Mouse (Mus musculus) layer of hippocampus, adult 18-20 months (tissue): ENCODE measurements around the gene Adamts3. TPM values are rescaled to one million over a fixed set of nuclear protein-coding genes. Genes with fewer than 3 reads are reported as not detected.

ENCODE experiments used
- DNase-seq, 2 experiments: peaks; one replicate each; pipeline ENCODE4 v3.0.0; 2022; ENCODE audit warnings: low spot score in 2 of 2
- total RNA-seq, 2 experiments: library from RNA; stranded (reverse); gene quantifications; 2 replicates each; pipeline ENCODE4 v1.2.3; 2021

Adamts3 gene
- total RNA-seq, 2 experiments from 2014 or later = 18.9 to 20.1 TPM

DNA sequence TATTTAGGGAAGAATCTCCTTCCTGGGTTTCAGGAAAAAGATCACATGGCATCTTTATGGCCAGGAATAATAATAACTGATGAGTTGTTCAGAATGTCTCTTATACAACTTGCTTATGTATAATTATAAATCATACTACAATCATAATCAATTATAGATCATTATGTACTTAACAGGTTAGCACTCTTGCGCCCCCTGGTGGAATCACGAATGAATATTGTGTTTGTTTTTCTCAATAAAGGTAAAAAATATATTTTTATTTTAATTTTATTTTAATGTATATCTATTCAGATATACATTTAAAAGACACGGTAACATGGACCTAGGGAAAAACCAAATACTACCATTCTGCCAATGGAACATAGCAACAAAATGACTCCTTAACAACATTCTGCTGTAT is 63.6 kb downstream of the Adamts3 start:
- peak in 1 of 2 experiments; percentile 44 for DNase-seq

DNA sequence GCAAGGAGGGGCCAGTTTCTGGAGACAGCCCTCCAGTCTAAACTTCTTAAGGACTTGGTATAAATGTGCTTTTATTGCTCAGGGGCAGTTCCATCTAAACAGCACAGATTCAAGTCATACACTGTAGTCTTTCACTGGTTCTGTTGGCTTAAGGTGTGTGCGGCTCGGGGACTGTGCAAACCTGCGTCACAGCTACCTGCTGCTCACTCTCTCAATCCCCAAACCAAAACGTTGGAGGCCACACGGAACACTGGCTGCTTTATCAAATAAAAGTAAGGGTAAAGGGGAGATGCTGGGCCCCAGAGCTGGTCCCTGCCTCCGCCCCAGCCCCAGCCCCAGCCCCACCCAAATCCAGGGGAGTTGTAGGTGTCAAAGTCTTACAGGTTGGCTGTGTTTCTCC is 66.5 kb downstream of the Adamts3 start:
- no peak for DNase-seq

- DNase-seq = no peak
Measured at GRCm38 (mm10) chr5:89814552-89814951, 68.6 kb downstream of the Adamts3 start.

- peak in 1 of 2 experiments; percentile 25 for DNase-seq
Measured at GRCm38 (mm10) chr5:89800181-89800816, 82.8 kb downstream of the Adamts3 start.

DNA sequence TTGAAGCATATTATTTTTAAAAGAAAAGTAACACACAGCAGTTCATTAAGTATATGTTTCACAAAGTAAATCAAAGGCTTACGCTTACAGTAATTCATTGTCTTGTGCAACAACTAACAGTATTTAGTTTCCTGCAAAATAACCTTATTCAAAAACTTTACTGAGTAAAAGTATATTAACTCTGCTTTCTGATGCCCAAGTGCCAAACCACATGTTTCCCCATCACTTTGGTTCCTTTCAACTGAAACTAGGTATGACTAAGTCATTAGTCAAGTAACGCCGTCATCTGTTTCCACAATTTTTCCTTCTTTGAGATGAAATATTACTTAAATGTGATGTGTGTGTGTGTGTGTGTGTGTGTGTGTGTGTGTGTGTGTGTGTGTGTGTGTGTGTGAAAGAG is 89.4 kb downstream of the Adamts3 start:
- no peak for DNase-seq

DNA sequence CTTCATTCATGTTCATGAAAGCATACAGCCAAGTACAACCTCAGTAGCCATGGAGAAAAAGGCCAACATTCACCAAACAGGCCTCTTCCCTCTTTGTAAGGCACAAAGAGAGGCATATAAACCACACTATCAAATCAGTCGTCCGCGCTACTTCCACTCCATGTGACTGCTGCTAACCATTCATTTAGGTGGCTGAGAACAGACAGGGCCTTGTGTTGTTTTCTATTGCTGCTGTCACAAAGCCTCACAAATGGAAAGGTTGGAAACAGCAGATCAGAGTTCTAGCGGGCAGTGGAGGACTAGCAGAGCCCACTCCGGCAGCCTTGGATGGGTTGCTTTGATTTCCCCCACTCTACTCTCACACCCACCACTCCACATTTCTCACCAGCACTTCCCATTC is 98.5 kb downstream of the Adamts3 start:
- DNase-seq = no peak

DNA sequence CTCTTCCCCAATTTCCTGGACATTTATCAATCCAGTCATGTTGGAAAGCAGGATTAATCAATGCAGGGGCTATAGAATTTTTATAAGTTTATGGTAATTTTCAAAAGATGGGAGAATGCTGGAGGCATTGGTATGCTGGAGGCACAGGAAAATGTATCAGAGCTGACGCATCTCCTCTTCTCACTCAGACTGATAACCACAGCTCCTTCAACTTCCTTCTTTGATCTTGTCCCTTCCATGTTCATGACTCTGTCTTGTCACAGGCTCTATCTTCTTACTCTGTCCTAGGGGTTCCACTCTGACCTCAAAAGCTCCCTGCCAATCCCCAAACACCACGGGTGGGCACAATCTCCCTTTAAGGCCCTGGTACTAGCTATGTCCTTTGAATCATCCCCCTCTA is 103.3 kb downstream of the Adamts3 start:
- DNase-seq = no peak

DNA sequence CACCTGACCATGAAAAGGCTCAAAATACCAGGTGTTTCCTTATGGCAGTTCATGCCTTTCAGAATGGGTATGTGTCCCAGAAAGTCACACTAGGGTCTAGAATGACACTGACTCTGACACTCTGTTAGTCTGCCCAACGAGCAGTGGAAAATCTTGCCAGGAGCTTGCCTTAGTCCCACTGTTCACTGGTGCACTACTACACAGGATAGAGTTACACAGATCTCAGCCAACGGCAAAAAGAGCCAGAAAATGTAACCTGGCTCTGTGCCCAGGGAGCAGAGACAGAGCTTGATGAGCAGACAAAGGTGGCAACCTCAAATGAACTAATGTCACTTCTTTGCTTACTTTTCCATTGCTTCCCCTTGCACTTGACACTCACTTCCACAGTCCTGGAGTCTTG is 104.5 kb downstream of the Adamts3 start:
- no peak for DNase-seq

DNA sequence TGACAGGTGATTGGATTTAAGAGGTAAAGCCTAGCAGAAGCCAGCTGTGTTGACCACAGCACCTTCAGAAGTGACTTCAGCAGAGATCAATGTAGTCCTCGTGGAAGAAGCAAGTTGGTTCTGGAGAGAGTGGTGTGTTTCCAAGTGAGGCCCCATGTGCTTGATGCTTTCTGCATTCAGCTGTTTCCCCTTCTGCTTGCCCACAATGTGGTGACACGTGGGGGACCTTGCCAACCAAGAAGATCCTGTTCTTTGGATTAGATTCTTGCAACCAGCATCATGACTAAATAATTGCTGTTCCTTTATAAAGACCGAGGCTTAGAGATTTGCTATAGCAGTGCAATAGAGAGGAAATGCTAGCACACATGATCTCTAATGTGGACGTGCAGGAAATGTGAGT is 105.7 kb downstream of the Adamts3 start:
- DNase-seq = no peak

DNA sequence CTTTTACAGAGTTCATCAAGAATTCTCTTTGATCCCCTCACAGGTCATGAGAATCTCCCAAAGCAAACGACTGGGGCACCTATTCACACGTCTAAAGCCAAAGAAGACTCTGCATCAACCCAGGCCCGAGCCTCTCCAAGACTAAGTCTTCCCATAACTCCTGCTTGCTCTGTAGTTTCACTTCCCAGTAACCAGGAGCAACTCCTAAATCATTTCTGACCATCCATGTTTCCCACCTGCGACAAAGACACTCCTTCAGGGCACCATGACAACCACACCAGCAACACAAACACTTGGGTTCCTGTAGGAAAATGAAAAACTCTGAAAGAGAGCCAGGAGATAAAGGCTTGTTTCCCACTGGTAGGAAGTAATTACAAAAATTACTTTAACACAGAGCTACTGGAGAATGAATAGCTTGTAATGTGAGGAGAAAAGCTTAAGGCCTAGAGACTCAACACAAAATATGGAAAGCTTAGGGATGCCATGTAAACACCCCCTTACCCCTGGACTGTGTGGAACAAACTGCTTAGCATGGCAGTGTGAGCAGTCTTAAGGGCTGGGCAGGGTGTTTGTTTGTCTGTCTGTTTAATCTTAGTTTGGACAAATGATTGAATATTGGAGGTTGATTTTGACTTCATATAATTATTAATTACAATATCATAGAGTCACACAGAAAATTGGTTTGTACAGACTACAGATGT is 112.3 kb downstream of the Adamts3 start:
- DNase-seq = no peak

DNA sequence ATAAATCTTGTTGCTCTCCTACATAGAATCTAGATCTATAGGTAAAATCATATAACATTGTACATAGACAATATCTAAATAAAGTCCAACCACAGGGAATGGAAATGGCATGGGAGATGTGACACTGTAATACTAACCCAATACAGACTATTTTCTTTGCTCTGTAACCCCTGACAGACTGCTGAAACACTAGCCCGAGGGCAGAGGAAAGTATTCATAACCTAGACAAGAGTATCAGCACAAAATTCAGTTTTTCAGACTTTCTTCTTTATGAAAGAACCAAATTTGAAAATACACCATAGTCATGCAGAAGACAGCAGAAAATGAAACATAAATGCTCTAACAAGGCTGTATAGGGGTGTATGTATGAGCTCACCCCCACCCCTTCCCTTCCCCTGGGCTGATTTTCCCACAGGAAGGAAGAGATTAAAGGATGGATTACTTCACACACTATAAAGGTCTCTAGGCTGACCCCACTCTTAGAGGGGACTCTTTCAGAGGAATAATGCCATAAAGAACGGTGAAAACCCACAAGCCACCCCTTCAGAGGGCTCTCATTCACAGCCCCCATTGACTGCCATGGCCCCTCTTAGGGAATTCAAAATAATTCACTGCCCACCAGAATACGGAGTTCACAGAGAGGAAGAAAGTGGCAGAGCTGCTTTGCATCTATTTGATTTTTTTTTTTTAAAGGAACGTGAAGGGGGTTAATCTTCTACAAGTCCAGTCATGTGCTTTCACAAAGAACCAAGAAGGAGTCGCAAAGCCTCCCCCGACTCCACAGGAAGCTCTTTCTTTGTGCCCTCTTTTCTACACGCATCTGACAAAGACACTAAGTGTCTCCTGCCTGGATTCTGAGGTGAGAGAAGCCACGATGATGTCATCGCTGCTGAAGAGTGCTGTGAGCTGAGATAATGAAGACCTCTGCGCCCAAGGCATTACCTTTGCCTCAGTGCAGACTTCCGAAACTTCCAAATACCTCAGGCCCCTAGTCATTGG is 119.6 kb downstream of the Adamts3 start:
- DNase-seq = no peak

- DNase-seq = no peak
Measured at GRCm38 (mm10) chr5:89760368-89760767, 122.8 kb downstream of the Adamts3 start.

DNA sequence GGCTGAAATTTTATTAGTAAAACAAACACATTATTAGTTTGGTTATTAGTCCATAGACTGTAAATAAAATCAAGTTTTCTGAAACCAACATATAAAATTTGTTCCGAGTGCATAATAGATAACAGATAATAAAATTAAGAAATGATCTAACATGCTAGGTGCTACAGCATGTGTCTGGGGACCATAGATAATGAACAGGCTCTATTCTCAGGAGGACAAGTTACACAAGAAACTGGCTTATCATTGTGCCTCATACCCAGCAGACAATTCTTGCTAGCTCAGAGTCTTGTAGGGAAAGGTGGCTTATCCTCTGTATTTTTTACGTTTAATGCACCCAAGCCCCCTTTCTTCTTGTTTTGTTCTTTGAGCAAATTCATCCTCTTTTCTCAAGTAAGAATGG is 131.3 kb downstream of the Adamts3 start:
- DNase-seq = no peak

DNA sequence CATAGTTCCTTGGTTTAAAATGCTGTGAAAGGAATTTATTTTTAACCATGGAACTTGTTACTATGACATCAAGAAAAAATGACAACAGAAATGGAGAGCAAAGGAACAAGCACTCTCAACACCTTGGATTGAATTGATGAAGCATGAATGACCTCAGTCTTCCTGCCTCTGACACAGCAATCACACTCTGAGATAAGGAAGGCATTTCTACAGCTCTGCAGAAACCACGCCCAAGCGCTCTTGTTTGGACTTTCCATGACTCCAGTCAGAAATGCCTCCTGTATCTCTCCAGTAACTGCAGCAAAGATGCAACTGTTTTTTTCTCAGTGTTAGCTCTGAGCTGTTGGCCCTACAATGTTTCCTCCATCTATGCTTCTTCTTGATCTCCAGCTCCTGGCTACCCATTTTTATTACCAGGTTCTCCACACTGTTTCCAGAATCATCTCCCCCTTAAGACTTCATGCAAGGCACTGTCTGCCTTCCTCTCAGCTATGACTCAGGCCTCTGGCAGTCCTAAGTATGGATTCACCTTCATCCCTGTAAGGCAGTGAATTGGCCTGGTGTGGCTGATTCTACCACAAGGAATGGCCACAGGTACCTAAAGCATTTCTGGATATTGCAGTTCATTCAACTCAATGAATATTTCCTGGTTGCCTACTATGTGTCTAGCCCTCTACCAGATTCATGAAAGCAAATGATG is 134.8 kb downstream of the Adamts3 start:
- no peak for DNase-seq

DNA sequence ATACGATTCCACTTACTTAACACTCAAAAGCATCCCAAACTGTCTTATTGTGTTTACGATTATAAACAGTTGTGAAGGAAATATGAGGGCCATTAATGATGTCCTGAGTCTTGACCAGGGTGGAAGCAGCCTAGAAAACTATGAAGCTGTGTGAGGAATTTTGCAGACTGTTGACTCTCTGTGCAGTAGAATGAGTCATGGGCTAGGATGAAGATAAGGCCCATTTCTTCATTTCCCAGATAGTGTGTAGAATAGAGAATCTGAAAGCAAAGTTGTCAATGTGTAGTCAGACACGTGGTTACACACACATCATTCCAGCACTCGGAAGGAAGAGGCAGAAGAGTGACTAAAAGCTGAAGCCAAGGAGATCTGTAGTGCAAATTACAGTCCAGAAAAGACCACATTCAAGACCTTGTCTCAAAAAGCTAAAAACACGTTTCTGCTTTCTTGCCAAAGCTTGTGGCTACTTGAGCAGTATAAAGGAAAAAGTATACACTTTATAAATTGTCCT is 135.9 kb downstream of the Adamts3 start:
- no peak for DNase-seq

GRCm38 (mm10) chr5:89745112-89745511 is 138.0 kb downstream of the Adamts3 start:
- no peak for DNase-seq

- no peak for DNase-seq
Measured at GRCm38 (mm10) chr5:89734759-89735158, 148.4 kb downstream of the Adamts3 start.

GRCm38 (mm10) chr5:89730411-89730810 is 152.7 kb downstream of the Adamts3 start:
- DNase-seq = no peak

DNA sequence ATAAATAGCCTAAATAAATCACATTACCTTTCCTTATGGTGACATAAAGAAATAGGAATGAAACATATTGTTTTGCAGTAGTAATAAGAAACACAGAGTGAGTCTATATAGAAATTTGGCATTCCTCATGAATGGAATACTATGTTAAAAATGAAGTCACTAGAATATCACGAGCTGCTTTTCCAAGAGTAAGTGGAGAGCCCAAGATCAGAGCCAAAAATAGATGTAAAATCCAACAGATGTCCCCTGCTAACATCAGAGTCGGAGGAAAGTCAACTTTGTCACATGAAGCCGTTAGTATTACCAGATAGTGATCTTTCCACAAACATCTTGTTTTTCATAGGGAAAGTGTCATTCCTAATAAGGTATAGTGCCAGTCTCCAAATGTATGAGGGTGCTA is 155.0 kb downstream of the Adamts3 start:
- DNase-seq = no peak

- DNase-seq = no peak
Measured at GRCm38 (mm10) chr5:89727497-89728057, 155.6 kb downstream of the Adamts3 start.

GRCm38 (mm10) chr5:89714552-89714951 is 168.6 kb downstream of the Adamts3 start:
- DNase-seq = peak in 1 of 2 experiments; percentile 44
